Mouse (Mus musculus) liver (tissue): Measurements from ENCODE around the gene Sfi1.
"Not testable (repeated sequence)": the region's sequence is repeated elsewhere in the genome, so short reads cannot be mapped to it uniquely, and the experiment has no call there.

Experiments used
- DNase-seq: peaks from one replicate; pipeline ENCODE4 v3.0.0-alpha.2; 2020; ENCODE audit warnings: mixed read lengths

The Sfi1 gene

DNA sequence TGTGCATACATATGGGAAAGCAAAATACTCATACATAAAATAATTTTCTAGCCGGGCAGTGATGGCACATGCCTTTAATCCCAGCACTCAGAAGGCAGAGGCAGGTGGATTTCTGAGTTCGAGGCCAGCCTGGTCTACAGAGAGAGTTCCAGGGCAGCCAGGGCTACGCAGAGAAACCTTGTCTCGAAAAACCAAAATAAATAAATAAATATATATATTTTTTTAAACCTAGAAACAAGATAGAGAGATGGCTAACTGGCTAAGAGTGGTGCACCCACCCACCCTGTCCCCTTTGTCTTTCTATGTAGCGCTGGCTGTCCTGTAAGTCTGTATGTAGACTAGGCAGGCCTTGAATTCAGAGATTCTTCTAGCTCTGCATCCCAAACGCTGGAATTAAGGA is 20.7 kb downstream of the Sfi1 start:
- DNase-seq, result not testable (repeated sequence)

DNA sequence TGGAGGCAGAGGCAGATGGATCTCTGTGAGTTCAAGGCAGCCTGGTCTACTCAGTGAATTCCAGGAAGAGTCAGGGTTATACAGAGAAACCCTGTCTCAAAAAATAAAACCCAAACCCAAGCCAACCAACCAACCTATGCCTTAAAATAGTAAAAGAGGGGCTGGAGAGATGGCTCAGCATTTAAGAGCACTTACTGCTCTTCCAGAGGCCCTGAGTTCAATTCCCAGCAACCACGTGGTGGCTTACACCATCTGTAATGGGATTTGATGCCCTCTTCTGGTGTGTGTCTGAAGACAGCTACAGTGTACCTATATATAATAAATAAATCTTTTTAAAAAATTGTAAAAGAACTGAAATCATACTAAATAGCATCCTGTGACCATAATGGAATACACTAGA is 21.3 kb downstream of the Sfi1 start:
- DNase-seq, result not testable (repeated sequence)

DNA sequence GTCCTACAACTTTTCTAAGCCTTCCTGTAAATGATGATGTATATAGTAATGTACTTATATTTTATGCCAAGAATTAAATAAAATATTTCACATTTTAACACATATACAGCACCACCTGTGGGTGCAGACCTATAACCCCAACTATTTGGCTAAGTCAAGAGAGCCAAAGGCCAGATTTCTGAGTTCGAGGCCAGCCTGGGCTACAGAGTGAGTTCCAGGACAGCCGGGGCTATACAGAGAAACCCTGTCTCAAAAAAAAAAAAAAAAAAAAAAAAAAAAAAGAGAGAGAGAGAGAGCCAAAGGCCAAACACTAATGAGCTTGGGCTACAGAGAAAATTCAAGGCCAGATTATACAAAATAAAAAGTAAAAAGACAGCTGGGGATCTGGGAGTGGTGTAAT is 24.2 kb downstream of the Sfi1 start:
- not testable (repeated sequence) for DNase-seq

DNA sequence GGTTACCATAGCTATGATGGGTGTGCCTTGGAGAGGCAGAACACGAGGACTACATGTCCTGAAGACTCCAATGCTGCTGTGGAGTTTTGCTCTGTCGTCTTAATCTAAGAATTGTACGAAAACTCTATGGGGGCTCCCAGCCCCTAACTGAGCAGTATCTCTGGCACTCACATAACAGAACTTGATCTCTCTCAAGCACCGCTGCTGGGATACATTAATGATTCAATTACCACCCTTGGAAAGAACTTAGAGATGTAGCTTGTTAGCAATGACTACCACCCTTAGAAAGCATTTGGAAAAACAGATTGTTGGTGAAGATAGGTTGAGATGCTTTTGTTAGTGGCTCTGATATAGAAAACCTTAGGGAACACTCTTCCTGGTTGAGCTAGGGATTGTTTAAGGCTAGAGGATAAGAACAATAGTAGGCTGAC is 25.7 kb downstream of the Sfi1 start:
- not testable (repeated sequence) for DNase-seq

DNA sequence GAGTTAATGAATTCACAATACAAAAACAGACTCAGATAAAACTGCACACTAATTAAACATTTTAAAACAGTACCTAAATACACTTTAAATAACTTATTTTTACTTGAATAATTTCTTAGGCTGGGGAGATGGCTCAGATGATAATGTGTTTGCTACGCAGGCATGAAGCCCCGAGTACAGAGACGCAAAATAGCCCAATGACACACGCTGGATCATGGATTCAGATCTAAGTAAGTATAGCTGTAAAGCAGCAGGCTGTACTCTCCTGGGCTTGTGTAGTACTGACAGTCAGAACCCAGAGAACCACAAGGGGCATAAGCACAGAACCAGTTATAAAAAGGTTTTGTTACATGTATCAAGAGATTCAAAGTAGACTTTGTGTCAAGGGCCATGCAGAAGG is 26.1 kb downstream of the Sfi1 start:
- not testable (repeated sequence) for DNase-seq

DNA sequence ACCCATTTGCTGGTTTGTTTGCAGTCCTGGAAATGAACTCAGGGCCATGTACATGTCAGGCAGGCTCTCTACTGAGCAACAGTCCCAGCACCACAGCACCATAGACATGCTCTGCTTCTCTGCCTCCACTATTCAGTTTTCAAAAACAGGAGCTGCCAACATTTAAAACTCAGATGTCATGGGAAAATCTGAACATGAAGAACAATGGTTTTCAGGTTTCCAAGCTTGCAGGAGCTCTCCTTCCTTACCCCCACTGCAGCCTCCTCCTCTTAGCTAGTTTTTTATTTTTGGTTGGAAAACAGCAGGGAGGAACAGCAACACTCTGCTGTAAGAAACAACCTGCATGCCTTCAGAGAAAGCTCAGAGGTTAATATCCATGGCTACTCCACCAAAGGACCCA is 26.9 kb downstream of the Sfi1 start:
- DNase-seq, result not testable (repeated sequence)

DNA sequence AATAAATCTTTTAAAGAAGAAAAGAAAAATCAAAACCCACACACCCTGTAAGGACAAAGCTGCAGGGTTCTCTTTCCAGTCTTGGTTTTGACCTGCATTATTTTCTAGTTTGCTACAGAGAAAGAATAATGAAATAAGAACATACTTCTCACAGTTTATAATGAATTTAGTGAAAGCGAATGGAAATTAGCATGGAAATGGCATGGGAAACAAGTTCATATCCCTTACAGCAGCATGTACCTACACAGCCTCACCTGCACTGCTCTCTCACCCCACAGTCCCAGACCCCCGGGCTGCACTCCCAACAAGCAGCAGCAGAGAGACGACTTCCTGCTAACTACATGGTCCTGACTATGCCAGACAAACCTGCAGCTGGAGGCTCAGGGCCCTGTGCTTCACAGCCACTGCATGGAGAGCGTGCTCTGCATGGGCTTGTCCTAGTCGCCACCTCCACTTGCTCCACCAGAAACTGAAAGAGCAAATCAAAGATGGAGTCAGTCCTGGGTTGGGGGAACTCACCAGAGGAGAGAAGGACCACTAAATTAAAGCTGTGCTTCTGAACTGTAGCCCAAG is 28.0 kb downstream of the Sfi1 start:
- DNase-seq, result not testable (repeated sequence)

DNA sequence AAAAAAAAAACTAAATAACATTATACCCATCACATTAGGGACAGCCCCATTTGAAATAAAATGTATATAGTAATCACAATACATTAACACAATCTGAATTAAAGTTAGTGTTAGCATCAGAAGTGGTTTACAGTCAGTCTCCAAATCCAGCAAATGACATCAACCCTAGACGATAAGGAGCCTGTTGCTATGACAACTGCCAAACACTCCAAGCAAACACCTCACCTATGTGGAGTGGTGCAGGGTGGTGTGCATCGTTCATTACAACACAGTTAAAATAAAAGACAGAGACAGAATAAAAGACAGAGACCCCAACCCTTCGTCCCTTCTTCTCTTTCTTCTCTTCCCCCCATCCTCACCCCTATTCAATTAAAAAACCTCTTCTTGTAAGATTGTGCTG is 29.6 kb downstream of the Sfi1 start:
- not testable (repeated sequence) for DNase-seq

DNA sequence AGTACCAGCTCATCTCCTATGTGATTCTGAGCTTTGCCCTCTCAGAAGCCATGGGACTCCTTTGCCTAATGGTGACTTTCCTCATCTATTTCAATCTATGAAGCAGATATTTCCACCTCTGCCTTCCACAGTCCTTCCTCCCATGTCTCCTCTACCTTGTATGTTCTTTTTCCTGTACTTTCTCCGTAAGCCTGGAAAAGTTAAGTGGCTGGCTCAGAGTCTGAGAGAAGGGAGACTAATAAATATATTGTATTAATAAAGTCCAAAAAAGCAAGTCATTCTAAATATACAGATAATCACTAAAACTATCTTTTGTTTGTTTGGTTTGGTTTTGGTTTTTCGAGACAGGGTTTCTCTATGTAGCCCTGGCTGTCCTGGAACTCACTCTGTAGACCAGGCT is 30.1 kb downstream of the Sfi1 start:
- DNase-seq, result not testable (repeated sequence)

DNA sequence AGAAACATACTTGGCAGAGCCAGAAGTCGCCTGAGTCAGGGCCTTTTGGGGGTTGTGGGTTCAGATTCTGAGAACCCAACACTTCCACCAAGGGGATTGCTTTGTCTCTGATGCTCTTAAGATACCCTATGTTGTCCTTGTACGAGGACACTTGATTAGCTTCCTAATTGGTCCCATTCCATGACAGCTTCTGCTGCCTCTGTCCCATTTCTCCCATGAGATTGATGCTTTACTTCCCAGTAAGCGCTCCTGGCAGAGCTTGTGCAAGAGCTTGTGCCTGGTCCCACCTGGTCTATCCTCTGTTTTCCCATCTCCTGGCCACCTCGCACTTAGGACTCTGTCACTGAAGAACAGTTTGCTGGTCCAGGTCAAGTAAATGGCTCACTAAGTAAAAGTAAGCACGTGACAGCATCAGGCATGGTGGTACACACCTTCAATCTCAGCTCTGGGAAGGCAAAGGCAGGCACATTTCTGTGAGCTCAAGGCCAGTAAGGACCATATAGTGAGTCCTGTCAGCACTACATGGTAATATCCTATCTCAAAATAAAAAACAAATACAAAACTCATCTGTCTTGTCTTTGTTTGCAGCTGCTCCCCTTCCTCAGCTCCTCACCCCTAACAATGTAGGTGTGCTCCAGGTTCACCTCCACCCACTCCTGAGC is 30.9 kb downstream of the Sfi1 start:
- not testable (repeated sequence) for DNase-seq

DNA sequence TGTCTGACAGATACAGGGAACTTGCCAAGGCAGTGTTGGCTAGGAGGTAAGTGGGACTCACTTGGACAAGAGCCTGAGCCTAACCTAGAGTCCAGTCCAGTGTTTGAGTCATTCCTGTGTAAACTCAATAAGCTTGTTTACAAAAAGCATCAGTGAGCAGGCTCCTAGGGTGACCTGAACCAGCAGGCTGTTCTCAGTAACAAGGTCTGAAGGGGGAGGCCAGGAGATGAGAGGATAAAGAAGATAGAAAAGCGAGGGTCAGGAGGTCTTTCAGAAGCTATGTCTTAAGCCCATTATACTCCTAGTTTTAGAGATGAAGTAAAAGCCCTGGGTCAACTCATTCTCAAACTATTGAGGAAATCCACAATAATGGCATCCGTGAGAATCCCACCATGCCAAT is 31.9 kb downstream of the Sfi1 start:
- DNase-seq, result not testable (repeated sequence)

DNA sequence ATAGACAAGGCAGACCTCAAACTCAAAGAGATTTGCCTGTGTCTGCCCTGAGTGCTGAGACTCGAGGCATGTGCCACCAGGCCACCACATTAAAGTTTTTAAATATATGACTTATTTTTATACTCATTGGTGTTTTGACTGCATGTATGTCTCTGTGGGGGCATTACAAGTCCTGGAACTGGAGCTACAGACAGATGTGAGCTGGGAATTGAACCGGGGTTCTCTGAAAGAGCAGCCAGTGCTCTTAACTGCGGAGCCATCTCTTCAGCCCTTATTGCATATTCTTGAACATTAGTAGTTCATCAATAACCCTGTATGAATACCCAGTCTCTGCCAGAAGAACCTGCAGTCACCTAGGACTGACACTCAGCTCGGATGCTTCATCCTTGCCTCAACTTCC is 34.5 kb downstream of the Sfi1 start:
- not testable (repeated sequence) for DNase-seq

DNA sequence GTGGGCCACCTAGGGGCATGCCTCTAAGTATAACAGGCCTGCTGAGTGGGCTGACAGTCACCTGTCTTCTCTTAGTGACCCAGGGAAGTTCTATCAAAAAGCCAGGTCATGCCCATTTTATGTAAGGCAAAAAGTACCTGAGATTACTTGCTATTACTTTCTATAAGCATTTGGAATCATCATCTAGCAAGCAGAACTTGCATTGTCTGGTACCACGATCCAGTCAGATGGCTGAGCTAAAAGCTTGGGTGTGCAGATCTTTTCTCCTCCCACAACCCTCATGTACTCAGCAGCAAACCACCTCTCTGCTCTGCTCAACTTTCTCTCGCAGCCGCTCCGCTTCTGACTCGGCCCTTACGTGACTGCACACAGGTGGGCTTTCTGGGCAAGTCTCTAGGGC is 35.3 kb downstream of the Sfi1 start:
- not testable (repeated sequence) for DNase-seq

DNA sequence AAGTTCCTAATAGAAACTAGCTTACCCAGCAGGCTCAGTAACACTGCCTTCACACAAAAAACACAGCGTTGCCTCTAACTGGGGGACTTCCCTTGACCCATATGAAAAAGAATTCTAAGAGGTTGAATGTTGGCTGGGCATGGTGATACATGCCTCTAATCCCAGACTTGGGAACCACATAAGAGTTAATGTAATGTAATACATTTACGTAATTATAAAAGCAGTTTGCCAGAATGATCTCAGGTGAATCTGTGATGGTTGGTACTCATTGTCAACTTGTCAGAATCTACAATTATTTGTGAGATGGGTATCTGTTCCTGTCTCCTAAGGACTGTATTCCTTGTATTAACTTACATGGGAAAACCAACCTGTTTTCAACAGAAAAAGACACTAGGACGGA is 36.3 kb downstream of the Sfi1 start:
- not testable (repeated sequence) for DNase-seq

DNA sequence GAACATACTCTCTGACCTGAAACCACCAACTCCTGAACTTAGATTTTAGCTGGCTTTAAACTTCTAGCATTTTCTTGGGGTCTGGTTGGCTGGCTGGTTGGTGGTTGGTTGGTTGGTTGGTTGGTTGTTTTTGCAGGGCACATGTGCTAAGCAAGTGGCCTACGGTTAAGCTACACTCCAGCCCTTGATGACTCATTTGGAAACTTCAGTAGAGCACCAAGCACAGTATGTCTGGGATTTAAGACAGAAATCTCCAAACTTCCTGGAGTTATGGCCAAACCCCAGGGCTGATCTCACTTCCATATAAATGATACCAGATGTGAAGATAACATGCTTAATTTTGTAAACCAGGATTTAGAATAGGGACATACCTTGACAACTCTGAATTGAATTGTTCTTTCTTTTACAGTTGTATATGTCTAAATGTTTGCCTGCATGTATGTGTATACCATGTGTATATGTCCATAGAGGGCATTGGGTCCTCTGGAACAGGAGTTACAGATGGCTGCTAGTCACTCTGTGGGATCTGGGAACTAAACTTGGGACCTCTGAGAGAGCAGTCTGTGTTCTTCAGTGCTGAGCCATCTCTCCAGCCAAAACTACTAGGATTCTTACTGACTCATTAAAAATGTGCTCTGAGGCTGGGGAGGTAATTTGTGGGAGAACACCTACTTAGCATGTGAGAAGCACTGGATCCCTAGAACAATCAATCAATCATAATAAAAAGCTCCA is 39.4 kb downstream of the Sfi1 start:
- peak; percentile 15 for DNase-seq

DNA sequence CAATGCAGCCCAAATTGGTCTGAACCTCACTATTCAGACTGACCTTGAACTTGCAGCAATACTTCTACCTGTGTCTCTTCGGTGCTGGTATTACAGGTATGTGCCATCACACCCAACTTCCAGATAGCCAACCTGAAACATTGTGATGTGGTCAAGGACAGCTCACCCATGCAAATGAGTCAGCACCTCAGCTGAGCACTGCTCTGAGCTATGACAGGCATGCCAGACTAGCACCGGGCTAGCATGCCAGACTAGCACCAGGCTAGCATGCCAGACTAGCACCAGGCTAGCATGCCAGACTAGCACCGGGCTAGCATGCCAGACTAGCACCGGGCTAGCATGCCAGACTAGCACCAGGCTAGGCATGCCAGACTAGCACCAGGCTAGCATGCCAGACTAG is 41.9 kb downstream of the Sfi1 start:
- DNase-seq, result not testable (repeated sequence)

DNA sequence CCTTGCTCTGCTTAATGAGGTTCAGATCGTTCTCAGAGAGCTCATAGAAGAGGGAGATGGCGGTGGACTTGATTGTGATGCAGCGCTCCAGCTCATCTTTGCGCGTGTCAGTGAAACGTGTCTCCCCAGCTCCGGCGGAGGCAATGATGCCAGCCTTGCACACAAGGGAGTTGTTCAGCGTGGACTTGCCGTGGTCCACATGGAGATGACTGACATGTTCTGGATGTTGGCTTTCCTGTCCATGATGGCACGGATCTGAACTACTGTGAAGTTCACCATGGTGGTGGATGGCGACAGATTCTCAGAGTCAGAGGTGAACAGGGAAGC is 42.6 kb downstream of the Sfi1 start:
- not testable (repeated sequence) for DNase-seq

DNA sequence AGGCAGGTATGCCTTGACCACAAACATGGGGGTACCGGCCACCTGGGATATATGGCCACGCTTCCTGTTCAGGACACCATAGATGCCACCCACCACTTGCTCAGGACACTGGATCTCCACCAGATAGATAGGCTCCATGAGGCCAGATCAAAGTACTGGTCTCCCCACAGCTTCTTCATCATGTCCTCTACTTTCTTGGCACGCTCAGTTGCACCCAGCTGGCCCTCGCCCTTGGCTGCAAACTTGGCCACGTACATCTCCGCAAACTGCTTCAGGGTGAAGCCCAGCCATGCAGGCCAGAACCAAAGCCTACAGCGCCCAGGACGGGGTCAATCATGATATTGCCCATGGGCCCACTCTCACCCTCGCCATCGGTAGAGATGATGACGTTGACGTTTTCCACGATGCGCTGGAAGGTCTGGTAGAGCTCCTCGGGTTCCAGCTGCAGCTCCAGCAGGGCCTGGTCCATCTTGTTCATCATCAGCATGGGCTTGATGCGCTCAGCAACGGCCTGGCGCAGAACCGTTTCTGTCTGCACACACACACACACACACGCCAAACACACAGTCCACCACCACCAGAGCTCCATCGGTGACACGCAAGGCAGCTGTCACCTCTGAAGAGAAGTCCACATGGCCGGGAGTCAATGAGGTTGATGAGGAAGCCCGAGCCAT is 43.1 kb downstream of the Sfi1 start:
- DNase-seq, result peak; percentile 44

DNA sequence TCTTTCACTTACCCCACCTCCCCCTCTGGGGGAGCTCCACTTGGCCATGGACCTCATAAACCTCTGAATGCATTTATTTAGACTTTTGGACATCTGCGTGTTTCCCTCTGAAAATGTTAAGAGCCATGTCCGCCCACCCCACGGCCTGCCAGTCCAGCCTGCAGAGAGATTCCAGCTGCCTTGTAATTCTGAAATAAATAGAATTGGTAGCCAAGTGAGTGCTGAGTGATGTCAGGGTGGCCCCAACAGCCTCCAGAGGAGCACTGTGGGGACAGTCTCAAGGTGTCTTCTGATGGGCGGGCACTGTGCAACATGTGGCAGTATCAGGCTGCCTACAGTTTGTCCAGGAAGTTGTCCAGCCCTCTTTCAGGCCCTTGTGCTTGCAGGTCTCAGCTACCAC is 43.8 kb downstream of the Sfi1 start:
- not testable (repeated sequence) for DNase-seq

DNA sequence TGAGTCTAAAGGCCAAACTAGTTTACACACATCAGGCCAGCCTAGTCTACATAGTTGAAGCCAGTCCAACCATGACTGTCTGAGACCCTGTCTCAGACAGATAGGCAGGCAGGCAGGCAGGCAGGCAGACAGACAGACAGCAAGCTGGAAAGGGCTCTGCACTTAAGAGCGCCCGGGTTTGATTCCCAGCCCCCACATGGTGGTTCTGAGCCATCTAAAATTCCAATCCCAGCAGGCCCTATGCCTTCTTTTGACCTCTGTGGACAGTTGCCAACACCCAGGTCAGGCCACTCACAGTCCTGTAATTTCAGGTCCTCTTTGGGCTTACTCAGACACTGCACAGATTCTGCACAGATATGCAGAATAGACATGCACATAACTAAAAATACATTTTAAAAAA is 46.5 kb downstream of the Sfi1 start:
- DNase-seq, result not testable (repeated sequence)

DNA sequence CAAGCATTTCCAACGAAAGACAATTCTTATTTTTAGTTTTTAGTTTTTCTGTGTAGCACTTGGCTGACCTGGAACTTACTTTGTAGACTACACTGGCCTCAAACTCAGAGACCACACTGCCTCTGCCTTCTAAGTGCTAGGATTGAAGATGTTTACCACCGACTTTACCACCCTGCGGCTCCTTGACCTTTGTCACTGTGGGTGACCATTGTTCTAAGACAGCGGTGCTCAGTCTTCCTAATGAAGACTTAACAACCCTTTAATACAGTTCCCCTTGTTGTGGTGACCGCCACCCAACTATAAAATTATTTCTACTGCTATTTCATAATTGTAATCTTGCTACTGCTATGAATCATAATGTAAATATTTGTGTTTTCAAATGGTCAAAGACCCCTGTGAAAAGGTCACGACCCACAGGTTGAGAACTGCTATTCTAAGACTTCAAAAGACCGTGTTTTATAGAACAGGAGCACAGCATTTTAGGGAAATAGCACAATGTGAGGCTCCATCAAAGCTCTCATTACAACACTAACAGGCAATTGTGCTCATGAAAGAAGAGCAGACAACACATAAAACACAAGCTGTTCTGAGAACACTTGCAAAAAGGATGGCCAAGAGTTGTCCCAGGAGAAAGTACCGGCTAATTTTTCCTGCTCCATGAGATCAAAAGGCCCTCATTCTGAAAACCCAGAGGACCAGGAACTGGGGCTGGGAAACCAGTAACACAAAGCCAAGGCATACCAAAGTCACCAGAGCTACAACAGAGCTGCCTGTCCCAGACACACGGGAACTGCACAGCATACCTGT is 47.7 kb downstream of the Sfi1 start:
- DNase-seq, result not testable (repeated sequence)

DNA sequence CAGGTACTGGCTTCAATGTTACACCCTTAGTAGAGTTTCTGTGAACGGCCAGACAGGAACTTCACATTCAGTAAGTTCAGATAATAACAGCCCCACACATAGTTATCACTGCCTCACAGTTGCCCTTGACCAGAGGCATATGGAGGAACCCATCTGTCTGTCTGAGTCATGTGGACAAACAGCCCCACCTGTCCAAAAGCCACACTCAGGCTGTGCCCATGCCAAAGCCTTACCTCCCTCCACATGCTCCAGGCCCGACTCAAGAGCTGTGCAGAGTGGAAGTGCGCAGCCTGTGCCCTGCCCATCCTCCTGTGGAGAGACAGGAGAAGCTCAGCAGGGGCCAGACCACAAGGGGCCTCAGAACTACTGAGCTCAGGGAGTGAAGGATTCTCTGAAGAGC is 49.3 kb downstream of the Sfi1 start:
- DNase-seq, result not testable (repeated sequence)

DNA sequence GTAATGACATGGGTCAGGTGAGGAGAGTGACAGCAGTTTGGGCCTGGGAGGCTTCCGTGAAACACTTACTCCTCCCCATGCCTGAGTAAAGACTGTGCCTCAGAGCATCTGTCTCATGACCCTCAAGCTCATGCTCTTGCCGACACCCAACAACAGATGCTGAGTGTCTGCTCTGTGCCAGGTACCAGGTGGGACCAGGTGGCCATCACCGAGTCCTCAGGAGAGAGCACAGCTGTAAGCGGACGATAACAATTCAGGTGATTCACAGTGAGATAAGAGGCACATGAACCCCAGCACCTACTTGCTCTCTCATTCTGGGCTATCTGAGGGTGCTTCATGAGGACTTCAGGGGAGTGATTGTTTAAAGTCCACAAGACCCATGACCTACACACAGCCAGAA is 50.9 kb downstream of the Sfi1 start:
- DNase-seq, result not testable (repeated sequence)
